Mouse (Mus musculus): Measurements from ENCODE around the gene Gm17482.

GRCm38 (mm10) chr6:115292621-115293020, 65.5 kb downstream of the Gm17482 start:
- TF ChIP-seq POLR2A (IDR thresholded peaks at IDR 0.05; ENCODE audit: low read depth, low read length) (no peak), CTCF (IDR thresholded peaks at IDR 0.05; ENCODE audit: extremely low read depth, insufficient read depth, insufficient read length, insufficient replicate concordance) (no peak)

Measured in spleen, adult 2 months (tissue).